Mouse (Mus musculus): ENCODE results near the gene Cacna1c.

DNA sequence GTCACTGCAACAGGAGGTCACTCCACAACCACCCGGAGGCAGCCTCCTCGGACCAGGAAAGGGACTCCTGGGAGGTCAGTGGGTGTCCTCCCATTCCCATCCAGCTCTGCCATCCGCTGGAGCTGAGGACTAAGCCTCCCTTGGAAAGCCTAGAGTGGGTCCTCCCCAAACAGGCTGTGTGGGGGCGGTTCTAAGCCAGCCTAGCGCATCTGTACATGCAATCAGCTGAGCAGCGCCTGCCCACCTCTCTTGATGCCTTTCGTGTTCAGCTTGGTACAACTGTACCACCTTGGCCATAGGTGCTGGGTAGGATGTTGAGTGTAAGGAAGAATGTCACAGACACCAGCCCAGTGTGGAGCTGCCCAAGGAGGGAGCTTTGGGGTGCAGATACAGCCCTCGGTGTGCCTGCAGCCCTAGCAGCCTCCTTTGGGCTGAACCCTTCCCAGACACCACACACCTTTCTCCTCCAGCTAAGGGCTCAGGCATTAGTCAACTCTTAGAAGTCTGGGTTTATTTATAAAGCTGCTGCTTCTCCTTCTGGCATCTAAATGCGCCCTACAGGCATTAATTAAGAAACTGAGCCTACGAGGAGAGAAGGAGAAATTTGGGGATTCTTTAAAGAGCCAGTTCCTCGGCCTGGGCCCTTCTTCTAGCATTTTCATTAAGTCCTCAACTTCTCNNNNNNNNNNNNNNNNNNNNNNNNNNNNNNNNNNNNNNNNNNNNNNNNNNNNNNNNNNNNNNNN, 32.8 kb upstream of the Cacna1c start:
- TF ChIP-seq GATA1 (IDR thresholded peaks at IDR 0.05; ENCODE audit: borderline replicate concordance, low read length) (no peak), FLI1 (IDR thresholded peaks at IDR 0.05; ENCODE audit: low read length) (no peak)

All from megakaryocyte, embryonic 14.5 days (primary cell).